Mouse (Mus musculus) adrenal gland, postnatal 25 days (tissue): ENCODE results near the gene Slit3. TPM values are rescaled to one million over a fixed set of nuclear protein-coding genes. Genes with fewer than 3 reads are reported as not detected.

Experiments
- DNase-seq: peaks from one replicate; pipeline ENCODE4 v3.0.0; 2021; ENCODE audit warnings: mixed read lengths
- total RNA-seq: library from RNA; stranded (reverse); gene quantifications from 2 replicates; pipeline ENCODE4 v1.2.3, GENCODE M21; 2021

The Slit3 gene
- total RNA-seq, 1 experiment from 2014 or later, result 40.6 TPM

DNA sequence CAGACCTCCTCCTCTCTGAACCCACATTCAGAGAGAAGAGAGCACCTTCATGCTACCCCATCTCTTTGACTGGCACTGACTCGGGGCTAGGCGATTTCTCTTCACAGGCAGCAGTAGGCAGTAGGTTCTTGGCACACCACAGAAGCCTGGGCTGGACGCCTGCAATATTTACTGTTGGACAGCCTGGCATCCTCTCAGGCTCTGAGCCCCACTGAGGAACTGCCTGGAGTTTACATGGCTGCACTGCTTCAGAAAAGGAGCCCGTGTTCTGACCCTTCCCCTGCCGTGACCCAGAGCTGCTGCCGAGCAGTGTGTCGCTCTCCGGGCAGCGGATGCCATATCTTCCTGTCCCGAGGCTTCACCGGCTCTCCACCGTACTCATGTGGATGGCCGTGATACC, 583.4 kb downstream of the Slit3 start:
- no peak for DNase-seq

DNA sequence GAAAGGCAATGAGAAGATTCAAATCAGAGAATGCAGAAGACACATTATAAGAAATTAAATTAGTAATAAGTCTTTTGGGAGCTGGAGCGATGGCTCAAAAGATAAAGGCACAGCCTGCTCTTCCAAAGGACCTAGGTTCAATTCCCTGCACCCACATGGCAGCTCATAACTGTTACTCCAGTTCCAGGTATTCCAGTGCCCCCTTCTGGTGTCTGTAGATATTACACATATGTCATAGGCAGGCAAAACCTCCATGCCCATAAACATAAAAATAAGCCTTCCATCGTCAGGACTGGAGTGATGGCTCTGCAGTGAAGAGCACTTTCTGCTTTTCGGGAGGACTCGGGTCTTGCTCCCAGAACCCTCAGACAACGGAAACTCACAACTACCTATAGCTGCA, 583.9 kb downstream of the Slit3 start:
- no peak for DNase-seq

DNA sequence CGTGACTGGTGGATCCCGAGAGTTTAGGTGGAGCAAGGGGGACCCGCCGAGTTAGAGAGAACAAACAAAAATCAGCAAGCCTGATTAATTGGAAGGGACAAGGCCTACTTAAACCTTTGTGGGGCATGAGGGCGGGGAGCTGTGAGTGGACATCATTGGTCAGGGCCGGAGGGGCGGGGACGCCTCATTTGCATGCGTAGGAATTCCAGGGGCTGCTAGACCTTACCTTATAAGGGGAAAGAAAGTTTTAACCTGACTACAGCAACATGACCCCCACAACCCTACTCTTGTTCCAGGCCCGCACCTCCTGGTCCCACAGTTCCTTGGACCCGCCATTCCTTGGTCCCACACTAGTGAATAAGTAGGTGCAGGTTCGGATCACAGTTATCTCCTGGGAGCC, 586.4 kb downstream of the Slit3 start:
- DNase-seq, result no peak

GRCm38 (mm10) chr11:35711314-35711713, 590.3 kb downstream of the Slit3 start:
- no peak for DNase-seq

GRCm38 (mm10) chr11:35718881-35719280, 597.9 kb downstream of the Slit3 start:
- DNase-seq, result no peak

- DNase-seq, result peak; percentile 31
Measured at GRCm38 (mm10) chr11:35723876-35724275, 602.9 kb downstream of the Slit3 start.

GRCm38 (mm10) chr11:35726341-35726846, 605.4 kb downstream of the Slit3 start:
- no peak for DNase-seq

DNA sequence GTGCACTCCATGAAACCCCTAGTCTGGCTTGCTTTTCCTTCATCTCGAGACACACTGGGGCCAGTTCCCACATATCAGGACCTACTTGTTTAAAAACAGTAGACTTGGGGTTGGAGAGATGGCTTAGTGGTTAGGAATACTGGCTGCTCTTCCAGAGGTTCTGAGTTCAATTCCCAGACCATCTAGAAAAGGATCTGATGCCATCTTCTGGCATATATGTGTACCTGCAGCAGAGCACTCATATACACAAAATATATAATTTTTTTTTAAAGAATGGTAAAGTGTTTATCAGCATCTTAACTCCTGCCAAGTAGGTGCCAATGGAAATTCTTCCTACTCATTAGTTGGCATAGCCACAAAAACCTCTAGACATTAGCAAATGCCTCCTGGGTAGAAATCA, 607.2 kb downstream of the Slit3 start:
- DNase-seq, result no peak

- DNase-seq, result peak; percentile 72
Measured at GRCm38 (mm10) chr11:35729186-35729585, 608.2 kb downstream of the Slit3 start.

GRCm38 (mm10) chr11:35732366-35732765, 611.3 kb downstream of the Slit3 start:
- DNase-seq, result no peak

GRCm38 (mm10) chr11:35736817-35737216, 615.8 kb downstream of the Slit3 start:
- DNase-seq, result no peak

DNA sequence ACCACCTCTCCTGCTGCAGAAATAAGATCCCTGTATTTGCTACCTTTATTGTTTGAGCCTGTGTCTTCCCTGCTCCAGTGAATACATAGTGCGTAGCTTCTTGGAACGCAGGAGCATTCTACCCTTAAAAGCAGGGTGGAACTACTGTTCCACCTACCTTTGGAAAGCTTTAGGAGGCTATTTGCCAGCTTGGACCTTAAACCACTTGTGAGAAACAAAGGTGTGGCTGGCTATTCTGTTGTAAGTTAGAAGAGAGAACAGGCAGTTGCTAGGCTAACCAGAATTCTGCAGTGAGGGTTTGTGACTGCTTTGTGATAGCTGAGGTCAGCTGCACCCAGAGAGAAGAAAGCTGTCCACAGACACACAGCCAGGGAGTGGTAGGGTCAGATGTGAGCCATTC, 616.2 kb downstream of the Slit3 start:
- DNase-seq, result no peak

GRCm38 (mm10) chr11:35738102-35738501, 617.1 kb downstream of the Slit3 start:
- DNase-seq, result no peak

DNA sequence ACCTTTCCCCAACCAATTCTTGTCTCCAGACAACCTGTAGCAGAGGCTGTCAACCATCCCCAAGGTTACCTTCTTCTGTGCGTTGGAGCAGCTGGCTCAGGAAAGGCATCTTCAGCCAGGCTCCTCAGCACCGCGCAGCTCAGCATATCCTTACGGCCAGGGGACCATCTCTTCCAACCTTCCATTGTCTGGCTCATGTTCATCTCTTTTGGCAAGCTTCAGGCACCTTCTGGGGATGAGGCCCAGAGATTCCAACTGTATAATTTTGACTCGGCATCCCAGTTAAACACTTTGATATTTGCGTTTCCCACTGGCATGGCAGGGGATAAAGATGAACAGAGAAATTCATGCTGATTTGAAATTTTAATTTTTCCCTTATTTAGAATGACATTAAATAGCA, 622.6 kb downstream of the Slit3 start:
- DNase-seq, result no peak

- DNase-seq, result no peak
Measured at GRCm38 (mm10) chr11:35744571-35744970, 623.5 kb downstream of the Slit3 start.

DNA sequence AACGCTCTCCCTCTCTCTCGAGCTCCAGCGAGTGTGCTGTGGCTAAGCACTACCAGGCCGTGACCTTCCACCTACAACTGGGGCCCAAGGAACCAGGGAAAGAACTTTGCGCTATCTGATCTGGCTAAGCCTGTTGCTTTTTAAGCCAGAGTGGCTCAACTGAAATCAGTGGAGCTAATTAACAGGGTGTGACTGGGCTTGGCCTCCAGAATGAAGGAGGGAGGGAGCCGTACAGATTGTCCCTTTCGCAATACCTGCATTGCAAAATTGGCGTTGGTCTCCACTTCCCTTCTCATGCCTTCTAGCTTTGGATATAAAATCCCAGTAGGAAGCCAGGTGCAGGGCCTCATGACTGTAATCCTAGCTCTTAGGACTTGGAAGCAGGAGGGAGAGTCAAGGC, 629.6 kb downstream of the Slit3 start:
- peak; percentile 53 for DNase-seq

GRCm38 (mm10) chr11:35754906-35755418, 633.9 kb downstream of the Slit3 start:
- DNase-seq, result no peak

- DNase-seq, result peak; percentile 29
Measured at GRCm38 (mm10) chr11:35755546-35755945, 634.5 kb downstream of the Slit3 start.

DNA sequence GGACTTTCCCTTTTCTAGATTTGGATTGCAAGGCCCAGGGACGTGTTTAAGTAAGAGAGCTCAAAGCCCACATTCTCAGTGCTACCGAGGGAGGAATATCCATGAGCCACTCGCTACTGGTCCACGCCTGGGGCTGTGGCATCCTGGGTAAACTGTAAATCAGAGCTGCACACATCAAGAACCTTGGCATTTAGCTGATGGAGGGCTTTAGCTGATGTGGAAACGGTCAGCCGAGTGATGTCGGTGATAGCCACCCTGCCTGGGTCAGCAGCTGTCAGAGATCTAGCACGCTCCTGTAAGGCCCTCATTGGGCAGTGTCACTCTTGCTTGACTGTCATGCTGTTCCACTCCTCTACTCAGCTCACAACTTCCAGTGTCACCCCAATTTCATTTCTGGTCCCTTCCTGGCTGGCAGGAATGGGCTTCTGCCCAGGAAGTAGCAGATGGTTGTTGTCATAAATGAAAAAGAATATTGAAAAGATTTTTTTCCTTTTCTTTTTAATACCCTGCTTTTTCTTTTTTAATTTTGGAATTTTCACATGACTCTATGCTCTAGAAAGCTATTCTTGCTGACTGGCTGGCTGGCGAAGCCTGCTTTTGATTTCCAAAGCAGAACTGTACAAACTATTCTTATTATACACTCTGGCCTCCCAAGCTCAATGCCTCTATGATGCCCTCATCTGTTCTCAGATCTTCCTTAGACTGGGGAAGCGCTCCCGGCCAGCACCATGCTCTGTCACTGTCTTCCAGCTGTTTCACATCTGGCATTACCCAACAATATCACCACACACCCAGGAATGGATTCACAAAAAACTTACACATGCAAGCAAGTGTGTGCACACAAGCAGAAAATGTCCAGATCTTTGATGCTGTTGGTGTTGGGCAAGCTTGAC, 635.6 kb downstream of the Slit3 start:
- DNase-seq, result peak; percentile 17
